Mouse (Mus musculus): ENCODE data around the gene Ky. TPM values are rescaled to one million over a fixed set of nuclear protein-coding genes. Genes with fewer than 3 reads are reported as not detected.

The Ky gene
- polyA plus RNA-seq, 1 experiment from 2014 or later: 0.30 TPM

DNA sequence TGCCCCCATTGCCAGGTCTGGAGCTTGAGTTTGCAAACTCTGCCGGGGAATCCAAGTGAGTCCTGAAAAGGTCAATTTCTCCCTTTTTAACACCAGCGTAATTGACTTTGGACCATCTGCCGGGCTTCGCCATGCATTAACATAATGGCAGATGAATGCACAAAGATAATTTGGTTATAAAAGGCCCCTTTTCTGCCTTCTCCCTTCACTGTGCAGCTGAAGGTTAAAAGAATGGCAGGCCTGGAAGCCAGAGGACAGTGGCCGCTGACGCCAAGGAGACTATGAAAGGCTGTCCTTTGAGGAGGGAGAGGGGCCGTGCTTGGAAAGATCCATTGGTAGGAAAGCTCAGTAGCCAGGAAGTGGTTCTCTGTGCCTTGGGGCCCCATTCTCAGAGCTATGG is 22.6 kb downstream of the Ky start:
- H3K4me3 ChIP-seq (ENCODE audit: low read depth, low read length): no peak overlapping the region
- H3K4me1 ChIP-seq (ENCODE audit: insufficient read depth): no peaks in the 10 kb centered on the region
- ATAC-seq (ENCODE audit: insufficient read depth): no peak
- no peak overlapping the region for H3K4me2 ChIP-seq
- no peak for DNase-seq
- H3K27ac ChIP-seq (ENCODE audit: low read depth): no peak overlapping the region
- WGBS: 83% methylated on average over 7 of the region's 7 CpGs
- H3K36me3 ChIP-seq (ENCODE audit: insufficient read depth): no peaks in the 10 kb centered on the region
- H3K27me3 ChIP-seq (ENCODE audit: insufficient read depth, low read length): no peaks in the 10 kb centered on the region
- H3K9me3 ChIP-seq (ENCODE audit: low read depth, low read length): no peaks in the 10 kb centered on the region
- no peak overlapping the region for H3K9ac ChIP-seq
- no peak for TF ChIP-seq CTCF (IDR thresholded peaks at IDR 0.05; ENCODE audit: low read depth)

DNA sequence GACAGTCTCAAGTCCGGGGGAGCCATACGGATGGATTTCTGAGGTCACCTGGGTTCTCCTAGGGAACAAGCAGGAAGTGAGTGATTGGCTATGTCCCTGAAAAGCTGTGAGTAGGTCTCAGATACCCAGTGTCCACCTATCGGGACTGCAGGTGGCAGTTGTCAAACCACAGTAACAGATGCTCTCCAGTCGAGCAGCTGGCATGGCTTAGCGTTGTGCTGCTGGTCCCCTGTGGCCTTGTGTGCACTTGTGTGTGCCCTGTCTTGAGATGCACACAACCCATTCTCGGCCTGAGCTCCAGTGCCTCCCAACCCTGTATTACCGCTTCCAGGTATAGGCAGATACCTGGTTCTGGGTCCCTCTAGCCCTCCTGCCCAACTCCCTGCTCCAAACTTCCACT is 23.0 kb downstream of the Ky start:
- TF ChIP-seq CTCF (IDR thresholded peaks at IDR 0.05; ENCODE audit: low read depth): no peak
- no peak for ATAC-seq (ENCODE audit: insufficient read depth)
- DNase-seq: no peak
- no peak overlapping the region for H3K4me3 ChIP-seq (ENCODE audit: low read depth, low read length)
- 79% methylated on average over 7 of the region's 7 CpGs for WGBS
- H3K27me3 ChIP-seq (ENCODE audit: insufficient read depth, low read length): no peaks in the 10 kb centered on the region
- no peak overlapping the region for H3K4me2 ChIP-seq
- no peaks in the 10 kb centered on the region for H3K4me1 ChIP-seq (ENCODE audit: insufficient read depth)
- H3K36me3 ChIP-seq (ENCODE audit: insufficient read depth): no peaks in the 10 kb centered on the region
- no peak overlapping the region for H3K27ac ChIP-seq (ENCODE audit: low read depth)
- no peak overlapping the region for H3K9ac ChIP-seq
- H3K9me3 ChIP-seq (ENCODE audit: low read depth, low read length): no peaks in the 10 kb centered on the region

DNA sequence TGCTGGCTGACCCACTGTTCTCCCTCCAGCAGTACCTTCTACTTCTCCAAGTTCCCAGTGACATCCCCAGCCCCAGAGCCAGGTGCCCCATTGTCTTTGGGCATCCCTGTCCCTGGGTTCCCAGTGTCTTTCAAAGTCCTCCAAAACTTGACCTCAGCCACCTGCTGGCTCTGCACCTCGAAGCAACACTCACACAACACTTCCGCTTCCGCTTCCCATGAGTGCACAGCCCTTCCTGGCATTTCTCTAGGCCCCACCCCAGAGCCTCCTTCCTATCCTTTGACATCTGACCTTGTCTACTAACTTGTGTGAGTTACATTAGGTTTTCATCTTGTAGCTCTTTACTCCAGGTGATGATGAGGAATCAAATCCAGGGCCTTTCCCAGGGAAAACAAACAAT is 23.5 kb downstream of the Ky start:
- 60% methylated on average over 3 of the region's 3 CpGs for WGBS
- no peak overlapping the region for H3K27ac ChIP-seq (ENCODE audit: low read depth)
- H3K4me1 ChIP-seq (ENCODE audit: insufficient read depth): no peaks in the 10 kb centered on the region
- no peak overlapping the region for H3K9ac ChIP-seq
- TF ChIP-seq CTCF (IDR thresholded peaks at IDR 0.05; ENCODE audit: low read depth): no peak
- H3K36me3 ChIP-seq (ENCODE audit: insufficient read depth): no peaks in the 10 kb centered on the region
- ATAC-seq (ENCODE audit: insufficient read depth): no peak
- H3K27me3 ChIP-seq (ENCODE audit: insufficient read depth, low read length): no peaks in the 10 kb centered on the region
- H3K4me3 ChIP-seq (ENCODE audit: low read depth, low read length): no peak overlapping the region
- DNase-seq: no peak
- H3K4me2 ChIP-seq: no peak overlapping the region
- H3K9me3 ChIP-seq (ENCODE audit: low read depth, low read length): no peaks in the 10 kb centered on the region

DNA sequence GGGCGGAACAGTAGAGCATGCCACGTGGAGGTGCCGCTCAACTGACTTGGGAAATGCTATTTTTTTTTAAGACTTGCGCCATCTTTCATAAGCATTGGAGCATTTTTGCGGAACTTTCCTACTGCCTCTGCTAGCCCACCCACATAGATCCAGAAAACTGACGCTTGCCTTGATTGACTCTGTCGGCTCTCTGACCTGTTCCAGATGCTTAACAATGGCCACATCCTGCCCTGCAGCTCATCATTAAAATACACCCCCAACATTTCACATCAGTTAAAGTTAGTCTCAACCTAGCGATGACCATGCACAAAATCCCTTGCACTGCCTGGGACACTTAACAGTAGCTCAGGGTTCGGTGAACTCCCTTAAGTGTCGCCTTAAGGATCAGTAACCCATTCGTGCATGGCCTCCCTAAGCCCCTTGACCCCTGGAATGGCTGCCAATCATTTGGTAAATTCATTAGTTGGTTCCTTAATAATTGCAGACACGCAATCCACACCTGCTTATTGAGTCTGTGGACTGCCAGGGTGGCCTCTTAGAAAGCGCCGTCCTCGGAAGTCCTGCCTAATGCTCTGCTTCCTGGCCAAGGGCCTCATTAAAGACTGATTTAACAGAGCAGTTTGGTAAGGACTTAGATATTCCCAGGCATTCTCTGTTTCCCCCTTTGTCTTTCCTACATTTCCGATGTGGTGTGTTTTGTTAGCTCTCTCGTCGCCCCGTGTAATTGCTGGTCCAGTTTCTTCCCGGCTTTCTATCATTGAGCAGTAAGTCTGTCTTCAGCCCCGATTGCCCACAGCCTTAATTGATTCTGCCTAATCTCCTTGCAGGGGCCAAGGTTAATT is 25.7 kb downstream of the Ky start:
- ATAC-seq (ENCODE audit: insufficient read depth): no peak
- Histone ChIP-seq H3K27me3 (ENCODE audit: insufficient read depth, low read length) (no peaks in the 10 kb centered on the region), H3K9ac (no peak overlapping the region), H3K27ac (ENCODE audit: low read depth) (no peak overlapping the region), H3K4me2 (no peak overlapping the region), H3K9me3 (ENCODE audit: low read depth, low read length) (no peaks in the 10 kb centered on the region), H3K4me3 (ENCODE audit: low read depth, low read length) (no peak overlapping the region), H3K36me3 (ENCODE audit: insufficient read depth) (no peaks in the 10 kb centered on the region), H3K4me1 (ENCODE audit: insufficient read depth) (no peaks in the 10 kb centered on the region)
- TF ChIP-seq CTCF (IDR thresholded peaks at IDR 0.05; ENCODE audit: low read depth): no peak
- no peak for DNase-seq
- WGBS: 71% methylated on average over 21 of the region's 21 CpGs

DNA sequence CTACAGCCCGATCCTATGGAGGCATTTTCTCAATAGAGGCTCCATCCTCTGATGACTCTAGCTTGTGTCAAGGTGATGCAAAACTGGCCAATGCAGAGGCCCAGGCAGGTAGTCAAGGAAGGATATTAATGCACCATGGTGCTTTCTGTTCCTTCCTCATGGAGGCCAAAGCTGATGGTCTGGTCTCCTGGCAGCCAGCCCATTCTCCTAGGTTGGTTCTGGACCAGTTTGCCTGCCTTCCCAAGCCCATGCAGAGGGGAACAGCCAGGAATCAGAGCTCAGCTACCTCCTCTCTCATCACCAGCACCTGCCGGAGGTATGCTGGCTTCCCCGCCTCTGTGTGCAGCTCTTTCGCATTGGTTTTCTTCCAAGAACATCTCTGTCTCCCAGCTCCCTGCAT is 31.4 kb downstream of the Ky start:
- no peaks in the 10 kb centered on the region for H3K27me3 ChIP-seq (ENCODE audit: insufficient read depth, low read length)
- no peaks in the 10 kb centered on the region for H3K9me3 ChIP-seq (ENCODE audit: low read depth, low read length)
- WGBS: 82% methylated on average over 4 of the region's 4 CpGs
- H3K4me1 ChIP-seq (ENCODE audit: insufficient read depth): no peaks in the 10 kb centered on the region
- no peak overlapping the region for H3K4me2 ChIP-seq
- TF ChIP-seq CTCF (IDR thresholded peaks at IDR 0.05; ENCODE audit: low read depth): no peak
- DNase-seq (no peak), ATAC-seq (ENCODE audit: insufficient read depth) (no peak)
- no peak overlapping the region for H3K27ac ChIP-seq (ENCODE audit: low read depth)
- H3K36me3 ChIP-seq (ENCODE audit: insufficient read depth): no peaks in the 10 kb centered on the region
- no peak overlapping the region for H3K9ac ChIP-seq
- H3K4me3 ChIP-seq (ENCODE audit: low read depth, low read length): no peak overlapping the region

DNA sequence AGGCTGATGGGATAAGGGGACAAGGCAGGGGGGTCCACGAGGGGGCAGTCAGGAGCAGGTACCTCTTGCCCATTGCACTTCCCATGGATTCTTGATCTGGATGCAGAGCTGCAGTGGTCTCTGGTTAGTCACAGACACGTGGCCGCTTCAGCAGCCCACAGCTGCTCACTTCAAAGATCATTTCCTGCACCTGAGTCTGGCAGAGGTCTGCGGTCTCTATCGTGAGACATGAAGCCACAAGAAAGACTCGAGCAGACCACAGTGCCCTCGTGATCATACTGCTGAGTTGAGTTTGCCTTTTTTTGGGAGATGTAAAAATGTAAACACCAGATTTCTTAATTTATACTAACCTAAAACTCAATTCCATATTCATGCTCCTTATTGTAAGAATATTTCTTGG is 34.1 kb downstream of the Ky start:
- H3K4me2 ChIP-seq: no peak overlapping the region
- H3K4me1 ChIP-seq (ENCODE audit: insufficient read depth): peaks cover 3% of the 10 kb centered on the region
- H3K27me3 ChIP-seq (ENCODE audit: insufficient read depth, low read length): no peaks in the 10 kb centered on the region

DNA sequence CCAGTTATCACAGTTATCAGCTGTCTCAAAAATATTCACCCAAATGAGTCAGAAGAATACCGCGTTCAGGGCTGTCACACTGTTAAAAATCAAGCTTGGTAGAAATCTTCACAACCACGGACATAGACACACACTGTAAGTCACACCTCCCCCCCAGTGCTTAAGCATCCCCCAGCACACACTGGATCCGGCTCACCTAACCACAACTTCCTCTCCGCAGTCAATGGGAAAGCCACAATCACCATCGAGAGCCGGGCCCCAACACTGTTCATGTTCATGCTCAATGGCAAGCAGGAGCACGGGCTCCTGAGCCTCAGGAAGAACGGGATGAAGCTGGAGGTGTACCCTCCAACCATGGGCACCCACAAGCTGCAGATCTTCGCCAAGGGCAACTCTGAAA is 36.1 kb downstream of the Ky start:
- WGBS: 85% methylated on average over 10 of the region's 10 CpGs
- Histone ChIP-seq H3K27me3 (ENCODE audit: insufficient read depth, low read length) (no peaks in the 10 kb centered on the region), H3K27ac (ENCODE audit: low read depth) (no peak overlapping the region), H3K4me2 (no peak overlapping the region), H3K9me3 (ENCODE audit: low read depth, low read length) (no peaks in the 10 kb centered on the region), H3K4me1 (ENCODE audit: insufficient read depth) (peaks cover 3% of the 10 kb centered on the region), H3K9ac (no peak overlapping the region), H3K36me3 (ENCODE audit: insufficient read depth) (no peaks in the 10 kb centered on the region), H3K4me3 (ENCODE audit: low read depth, low read length) (no peak overlapping the region)
- no peak for DNase-seq
- no peak for ATAC-seq (ENCODE audit: insufficient read depth)
- no peak for TF ChIP-seq CTCF (IDR thresholded peaks at IDR 0.05; ENCODE audit: low read depth)

More for the DNA sequence above, 34.1 kb downstream of the Ky start:
- no peaks in the 10 kb centered on the region for H3K36me3 ChIP-seq (ENCODE audit: insufficient read depth)
- WGBS: 52% methylated on average over 7 of the region's 7 CpGs
- no peaks in the 10 kb centered on the region for H3K9me3 ChIP-seq (ENCODE audit: low read depth, low read length)
- H3K27ac ChIP-seq (ENCODE audit: low read depth): no peak overlapping the region
- no peak overlapping the region for H3K9ac ChIP-seq
- no peak for DNase-seq
- TF ChIP-seq CTCF (IDR thresholded peaks at IDR 0.05; ENCODE audit: low read depth): no peak
- ATAC-seq (ENCODE audit: insufficient read depth): no peak
- no peak overlapping the region for H3K4me3 ChIP-seq (ENCODE audit: low read depth, low read length)
